Mouse (Mus musculus) erythroblast, embryonic 14.5 days (primary cell): ENCODE results near the gene Fgfr2.

ENCODE experiments used
- GATA1 ChIP-seq: IDR thresholded peaks from 2 replicates; pipeline ENCODE4 v1.6.1; 2012; ENCODE audit warnings: low read length, inconsistent platforms, mixed read lengths
- TAL1 ChIP-seq: IDR thresholded peaks from 3 replicates; pipeline ENCODE4 v1.6.1; 2012; ENCODE audit warnings: low read length, inconsistent platforms, mixed read lengths

DNA sequence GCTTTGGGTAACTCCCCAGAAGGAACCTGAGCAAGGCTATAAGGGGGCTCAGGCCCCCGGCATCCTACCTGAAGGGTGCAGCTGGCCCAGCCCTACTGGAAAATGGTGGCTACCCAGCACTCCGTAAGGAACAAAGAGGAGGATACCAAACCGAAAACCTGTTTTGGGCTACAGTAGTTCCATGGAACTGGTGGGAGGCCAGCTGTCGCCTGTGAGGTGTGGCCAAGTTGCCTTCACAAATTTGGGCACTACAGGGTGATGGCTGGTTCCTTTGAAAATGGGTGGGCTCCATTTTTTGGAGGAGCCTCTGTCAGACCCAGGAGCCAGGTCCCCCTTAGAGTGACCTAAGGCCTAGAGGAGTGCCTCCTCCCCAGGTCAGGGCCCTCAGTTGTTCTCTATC, 407.9 kb downstream of the Fgfr2 start:
- TF ChIP-seq TAL1 (no peak), GATA1 (no peak)
